Mouse (Mus musculus) heart, adult 2 months (tissue): Measurements from ENCODE around the gene Abhd16b.

Source experiments
- CTCF ChIP-seq: fragments of 200-600 bp; IDR thresholded peaks from 2 replicates; pipeline ENCODE4 v1.8.1; 2022; ENCODE audit warnings: antibody characterized with exemption, mild to moderate bottlenecking, moderate library complexity
- EP300 ChIP-seq: fragments of 200-500 bp; IDR thresholded peaks from 2 replicates; pipeline ENCODE4 v1.6.1; 2011; ENCODE audit warnings: low read depth, low read length, control low read depth; ENCODE audit not compliant: insufficient read depth

DNA sequence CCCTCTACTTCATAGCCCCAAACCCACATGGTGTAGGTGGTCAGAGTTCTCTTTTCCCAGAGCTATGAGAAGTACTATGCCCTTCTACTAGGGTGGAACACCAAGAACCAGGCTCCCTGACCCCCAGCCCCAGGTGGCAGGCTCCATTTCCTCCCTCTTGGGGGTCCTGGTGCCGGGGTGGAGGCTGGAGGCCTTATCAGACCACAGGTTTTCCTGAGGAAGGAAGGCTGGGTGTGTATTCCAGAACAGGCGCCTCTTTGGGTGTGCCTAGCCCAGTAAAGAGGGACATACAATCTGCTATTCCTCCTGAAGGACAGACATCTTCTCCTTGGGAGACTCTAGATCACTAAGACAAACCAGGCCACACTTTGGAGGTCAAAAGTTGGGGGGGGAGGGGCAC lies 22.7 kb upstream of the Abhd16b start:
- TF ChIP-seq CTCF (no peak), EP300 (peak; percentile 67; the same call in 1 of the 2 replicates)
